Mouse (Mus musculus) WW6 (cell line): ENCODE data around the gene Prkag1.

Experiments used
- DNase-seq: peaks from one replicate; pipeline ENCODE4 v3.0.0-alpha.2; 2013; ENCODE audit warnings: low read depth, low spot score

Gene Prkag1

DNA sequence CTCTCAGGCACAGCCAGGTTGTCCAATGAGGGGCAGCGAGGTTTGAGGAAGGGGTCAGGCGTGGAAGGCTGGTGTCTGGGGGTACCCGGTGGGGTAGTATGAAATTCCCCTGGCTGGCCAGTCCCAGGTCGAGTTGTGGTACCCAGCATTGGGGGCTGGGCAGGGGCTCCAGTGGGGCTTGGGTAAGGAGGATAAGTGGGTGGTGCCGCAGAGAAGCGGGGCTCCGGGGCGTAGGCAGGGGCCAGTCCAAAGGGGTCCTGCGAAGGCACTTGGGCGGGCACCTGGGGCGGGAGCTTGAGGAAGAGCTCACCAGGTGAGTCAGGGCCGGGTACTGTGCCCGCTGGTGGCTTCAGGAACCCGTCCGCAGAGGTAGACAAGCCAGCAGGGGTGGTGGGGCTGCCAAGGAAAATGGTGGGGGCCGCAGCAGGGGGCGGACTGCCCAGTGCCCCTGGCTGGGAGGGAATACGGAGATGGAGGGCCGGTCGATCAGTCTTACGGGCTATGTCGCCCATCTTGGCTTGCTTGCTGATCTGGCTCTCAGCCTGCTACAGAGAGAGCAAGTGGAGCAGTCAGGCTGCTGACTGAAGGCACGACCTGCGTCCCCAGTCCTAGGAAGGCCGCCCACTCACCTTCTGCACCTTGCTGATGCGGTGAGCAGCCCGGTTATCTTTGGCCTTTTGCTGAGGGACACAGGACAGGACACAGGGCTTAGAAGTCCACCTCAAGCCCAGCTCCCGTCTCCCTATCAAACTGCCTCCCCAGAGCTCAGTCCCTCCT lies 22.0 kb upstream of the Prkag1 start:
- DNase-seq = no peak

DNA sequence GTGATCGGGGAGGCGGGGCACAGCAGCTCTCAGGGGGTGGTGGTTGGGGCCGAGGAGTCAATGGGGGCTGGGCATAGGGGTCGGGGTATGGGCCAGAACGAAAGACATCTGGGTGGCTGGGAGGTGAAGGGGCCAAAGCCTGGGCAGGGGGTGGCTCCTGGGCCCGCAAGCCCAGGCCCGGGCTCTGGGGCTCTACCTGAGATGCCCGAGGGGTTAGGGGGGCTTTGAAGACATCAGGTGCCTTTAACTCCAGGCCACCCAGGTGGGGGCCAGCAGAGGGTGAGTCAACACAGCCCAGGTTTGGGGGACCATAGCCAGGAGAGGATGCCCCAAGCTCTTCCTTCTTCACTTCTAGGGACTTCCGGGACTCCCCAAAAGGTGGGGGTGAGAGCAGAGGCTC lies 21.4 kb upstream of the Prkag1 start:
- no peak for DNase-seq

DNA sequence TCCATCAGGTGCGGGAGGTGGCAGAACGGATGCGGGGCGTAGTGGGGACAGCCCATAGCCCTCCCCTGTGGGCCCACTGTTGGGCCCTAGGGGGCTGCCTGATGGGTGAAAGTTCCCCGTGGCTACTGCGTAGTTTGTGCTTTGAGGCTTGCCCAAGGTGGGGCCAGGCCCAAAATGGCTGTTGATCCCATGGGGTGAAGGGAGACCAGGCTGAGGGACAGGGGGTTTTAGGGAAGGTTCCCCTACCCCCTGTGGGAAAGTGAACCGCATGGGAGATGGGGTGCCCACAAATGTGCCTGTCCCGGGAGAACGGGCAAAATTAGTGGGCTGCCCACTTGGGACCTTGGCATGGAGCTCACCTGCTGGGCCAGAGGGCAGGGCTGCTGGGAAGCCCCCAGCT lies 20.8 kb upstream of the Prkag1 start:
- no peak for DNase-seq

DNA sequence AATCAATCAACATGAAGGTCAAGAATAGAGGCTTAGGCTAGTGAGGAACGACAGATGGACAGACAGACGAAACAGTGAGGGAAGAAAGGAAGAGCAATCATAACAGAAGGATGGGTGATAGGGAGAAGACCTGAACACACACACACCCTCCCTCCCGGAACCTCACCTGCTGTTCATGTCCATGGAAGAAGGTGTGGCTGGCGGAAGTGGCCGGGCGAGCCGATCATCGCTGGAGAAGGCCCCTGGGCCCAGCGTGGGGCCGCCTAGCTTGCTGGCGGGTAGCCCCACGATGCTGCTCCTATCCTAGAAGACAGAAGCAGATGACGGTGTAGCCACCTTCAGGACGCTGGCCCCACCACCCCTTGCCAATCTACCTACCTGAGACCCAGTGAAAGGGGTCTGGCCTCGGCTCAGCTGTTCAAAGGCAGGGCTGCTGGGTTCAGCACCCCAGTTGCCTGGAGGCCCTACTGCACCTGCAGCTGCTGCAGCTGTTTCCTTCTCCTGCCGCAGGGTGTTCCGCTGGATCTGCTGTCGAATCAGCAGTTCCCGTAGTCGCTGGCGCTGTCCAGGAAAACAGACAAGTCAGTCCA lies 20.0 kb upstream of the Prkag1 start:
- DNase-seq = no peak

DNA sequence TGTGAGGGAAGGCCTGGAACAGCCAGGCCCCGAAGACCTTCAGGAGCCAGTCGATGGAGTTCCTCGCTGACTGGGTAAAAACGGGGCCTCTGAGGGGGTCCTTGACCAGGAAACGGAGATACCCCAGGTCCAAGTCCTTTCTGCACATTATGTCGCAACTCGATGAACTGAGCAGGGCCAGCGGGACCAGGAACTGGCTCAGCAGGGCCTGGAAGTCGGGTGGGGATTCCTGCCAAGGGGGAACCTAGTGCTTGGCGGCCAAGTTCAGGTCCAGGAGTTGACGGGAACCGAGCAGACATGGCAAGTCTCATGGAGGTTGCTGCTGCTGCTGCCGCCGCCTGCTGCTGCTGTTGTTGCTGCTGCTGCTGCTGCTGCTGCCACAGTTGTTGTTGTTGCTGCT lies 19.3 kb upstream of the Prkag1 start:
- DNase-seq = no peak

DNA sequence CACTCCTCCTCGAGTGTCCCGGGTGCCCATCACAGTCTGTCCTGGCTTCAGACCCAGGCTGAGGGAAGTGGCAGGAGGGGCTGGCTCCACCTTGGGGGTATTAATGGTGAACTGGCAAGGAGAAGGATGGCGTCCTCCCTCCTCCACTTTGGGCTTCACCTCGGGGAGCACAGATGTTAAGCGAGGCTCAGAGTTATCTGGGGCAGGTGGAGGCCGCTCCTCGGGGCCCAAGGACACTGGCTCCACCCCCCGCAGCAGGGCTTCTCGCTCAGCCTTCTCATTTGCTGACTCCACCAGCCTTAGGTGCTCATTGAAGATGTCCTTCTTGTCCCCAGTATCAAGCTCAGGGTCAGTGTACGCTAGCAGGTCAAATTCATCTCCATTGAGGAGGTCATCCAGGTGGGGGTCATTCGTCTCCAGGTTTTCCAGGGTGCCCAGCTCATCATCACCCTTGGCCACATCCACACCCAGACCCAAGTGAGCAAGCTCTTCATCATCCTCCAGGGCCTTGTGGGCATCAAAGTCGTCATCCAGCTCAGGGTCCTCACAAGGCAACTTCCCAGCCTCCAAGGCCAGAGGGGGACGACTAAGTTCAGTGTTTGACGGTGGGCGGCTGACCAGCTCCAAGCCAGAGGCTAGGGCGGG lies 18.8 kb upstream of the Prkag1 start:
- DNase-seq = no peak

DNA sequence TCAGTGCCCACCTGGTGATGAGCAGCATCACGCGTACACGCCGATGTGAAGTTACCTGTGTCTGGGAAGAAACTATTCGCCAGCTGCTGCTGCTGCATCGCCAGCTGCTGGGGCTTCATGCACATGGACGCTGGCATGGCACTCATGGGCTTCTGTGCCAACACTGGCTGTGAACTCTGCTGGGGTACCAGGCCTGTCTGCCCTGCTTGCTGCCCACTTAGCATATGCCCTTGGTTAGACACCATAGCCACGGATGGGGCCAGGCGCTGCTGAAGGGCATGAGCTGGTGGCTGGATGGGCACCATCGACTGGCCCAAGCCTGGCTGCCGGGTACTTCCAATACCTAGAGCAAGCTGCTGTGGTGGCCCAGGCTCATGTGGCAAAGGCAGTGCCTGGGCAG lies 17.8 kb upstream of the Prkag1 start:
- DNase-seq = no peak

DNA sequence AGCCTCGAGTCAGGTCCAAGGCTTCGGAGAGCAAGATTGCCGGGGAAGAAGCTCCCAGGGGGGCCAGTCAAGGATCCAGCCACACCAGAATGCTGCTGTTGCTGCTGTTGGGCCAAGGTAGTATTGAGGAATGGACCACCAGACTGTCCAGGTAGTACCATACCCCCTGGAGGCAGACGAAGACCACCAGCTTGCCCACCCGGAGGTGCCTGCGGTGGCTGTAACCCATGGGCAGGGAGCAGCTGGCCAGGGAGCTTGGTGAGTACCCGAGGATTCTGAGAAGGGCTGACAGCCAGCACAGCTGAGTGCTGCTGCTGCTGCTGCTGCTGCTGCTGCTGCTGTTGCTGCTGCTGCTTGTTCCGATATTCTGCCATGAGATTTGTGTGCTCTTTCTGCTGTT lies 14.8 kb upstream of the Prkag1 start:
- DNase-seq = no peak

DNA sequence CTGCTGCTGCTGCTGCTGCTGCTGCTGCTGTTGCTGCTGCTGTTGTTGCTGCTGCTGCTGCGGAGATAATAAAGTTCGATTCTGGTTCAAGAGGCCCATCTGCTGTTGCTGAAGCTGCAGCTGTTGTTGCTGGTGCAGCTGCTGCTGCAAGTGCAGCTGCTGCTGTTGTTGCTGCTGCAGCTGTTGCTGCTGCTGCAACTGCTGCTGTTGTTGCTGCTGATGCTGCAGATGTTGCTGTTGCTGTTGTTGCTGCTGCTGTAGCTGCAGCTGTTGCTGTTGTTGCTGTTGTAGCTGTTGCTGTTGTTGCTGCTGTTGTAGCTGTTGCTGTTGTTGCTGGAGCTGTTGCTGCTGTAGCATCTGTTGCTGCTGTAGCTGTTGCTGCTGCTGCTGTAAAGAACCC lies 13.8 kb upstream of the Prkag1 start:
- no peak for DNase-seq

DNA sequence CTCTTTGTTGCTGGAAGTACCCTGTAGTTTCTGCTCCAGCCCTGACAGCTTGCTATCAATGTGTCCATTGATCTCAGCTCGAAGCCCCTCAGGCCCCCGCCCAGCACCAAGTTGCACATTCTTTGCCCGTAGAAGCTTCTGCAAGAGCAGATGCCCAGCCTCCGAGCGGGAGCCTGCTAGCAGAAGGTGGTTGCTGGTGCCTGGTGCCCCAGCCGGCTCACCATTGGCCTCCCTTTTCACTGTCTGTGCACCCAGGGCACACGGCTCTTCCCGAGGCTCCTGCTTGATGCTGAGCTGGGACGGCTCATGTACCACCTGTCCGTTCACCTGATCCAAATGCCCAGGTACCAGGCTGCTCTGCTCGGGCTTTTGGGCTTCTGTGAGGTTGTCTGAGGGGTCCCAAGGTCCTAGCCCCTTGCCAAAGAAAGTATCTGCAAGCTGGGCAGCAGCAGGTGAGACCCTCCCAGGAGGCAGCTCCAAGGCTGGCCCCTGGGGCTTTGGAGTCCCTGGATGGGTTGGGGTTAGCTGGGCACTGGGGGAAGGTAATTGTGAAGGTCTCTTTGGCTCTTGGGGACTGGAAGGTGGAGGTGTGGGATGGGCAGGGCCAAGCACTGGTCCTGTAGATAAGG lies 12.4 kb upstream of the Prkag1 start:
- no peak for DNase-seq

DNA sequence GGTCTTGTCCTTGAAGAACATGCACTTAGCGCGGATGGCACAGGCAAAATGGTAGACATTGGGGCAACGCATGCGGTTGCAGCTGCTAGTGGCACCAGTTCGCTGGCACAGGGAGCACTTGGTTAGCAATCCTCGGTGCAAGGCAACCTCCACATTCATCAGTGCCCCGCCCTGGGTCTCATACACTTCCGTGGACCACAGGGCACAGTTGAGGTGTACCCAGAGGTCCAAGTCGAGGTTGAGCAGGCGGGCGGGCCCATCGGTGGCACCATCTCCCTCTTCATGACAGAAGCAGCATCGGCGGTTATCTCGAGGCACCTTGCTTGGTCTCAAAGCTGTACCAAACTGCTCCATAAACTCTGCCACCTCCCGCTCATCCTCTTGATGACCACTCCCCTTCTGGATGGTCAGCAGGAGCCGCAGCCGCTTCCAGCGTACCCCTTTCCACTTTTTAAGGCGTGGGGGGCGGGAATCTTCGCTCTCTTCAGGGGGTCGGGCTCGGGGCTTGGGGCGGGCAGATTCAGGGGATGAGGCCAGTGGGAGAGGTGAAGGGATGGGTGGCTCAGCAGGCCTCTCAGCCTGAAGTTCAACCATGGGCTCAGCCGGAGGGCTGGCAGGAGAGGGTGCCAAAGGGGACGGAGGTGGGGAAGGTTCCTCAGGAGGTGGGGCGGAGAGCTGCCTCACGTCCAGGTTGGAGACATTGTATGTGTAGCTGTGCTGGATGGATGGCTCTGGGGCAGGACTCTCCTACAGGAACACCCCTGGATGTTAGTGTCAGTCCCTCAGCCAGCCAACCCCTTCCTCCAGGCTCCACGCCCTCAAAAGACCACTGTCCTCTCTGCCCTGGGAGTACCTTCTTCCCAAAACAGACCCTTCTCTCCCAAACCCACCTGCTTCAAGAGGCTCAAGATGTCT lies 8.6 kb upstream of the Prkag1 start:
- DNase-seq = no peak

DNA sequence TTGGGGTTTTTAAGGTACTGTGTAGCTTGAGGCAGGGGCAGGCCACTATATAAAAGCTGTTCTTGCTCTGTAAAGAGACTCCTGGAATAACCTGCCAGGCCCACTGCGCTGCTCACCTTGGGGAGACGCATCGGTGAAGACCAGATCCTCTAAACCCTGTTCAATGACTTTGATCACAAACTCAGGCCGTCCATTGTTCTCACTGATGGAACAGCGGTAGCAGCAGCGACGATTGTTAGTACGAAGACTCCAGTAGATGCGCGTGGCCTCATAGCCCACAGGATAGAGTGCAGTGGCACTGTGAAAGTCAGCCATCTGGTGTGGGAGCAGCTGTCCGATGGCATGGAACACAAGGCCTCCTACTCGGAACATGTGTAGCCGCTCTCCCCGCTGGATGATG lies 7.8 kb upstream of the Prkag1 start:
- no peak for DNase-seq

DNA sequence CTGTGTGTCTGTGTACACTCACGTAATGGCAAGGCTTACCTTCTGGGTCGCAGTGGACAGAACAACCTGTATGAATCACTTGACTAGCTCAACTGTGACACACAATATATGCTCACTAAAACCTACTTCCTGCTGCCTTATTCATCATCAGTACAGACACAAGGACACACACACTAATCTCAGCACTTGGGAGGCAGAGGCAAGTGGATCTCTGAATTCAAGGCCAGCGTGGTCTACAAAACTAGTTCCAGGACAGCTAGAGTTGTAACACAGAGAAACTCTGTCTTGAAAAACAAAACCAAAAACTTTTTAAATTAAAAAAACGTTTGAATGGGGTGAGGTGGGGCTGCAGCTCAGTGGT lies 6.4 kb upstream of the Prkag1 start:
- DNase-seq = no peak

DNA sequence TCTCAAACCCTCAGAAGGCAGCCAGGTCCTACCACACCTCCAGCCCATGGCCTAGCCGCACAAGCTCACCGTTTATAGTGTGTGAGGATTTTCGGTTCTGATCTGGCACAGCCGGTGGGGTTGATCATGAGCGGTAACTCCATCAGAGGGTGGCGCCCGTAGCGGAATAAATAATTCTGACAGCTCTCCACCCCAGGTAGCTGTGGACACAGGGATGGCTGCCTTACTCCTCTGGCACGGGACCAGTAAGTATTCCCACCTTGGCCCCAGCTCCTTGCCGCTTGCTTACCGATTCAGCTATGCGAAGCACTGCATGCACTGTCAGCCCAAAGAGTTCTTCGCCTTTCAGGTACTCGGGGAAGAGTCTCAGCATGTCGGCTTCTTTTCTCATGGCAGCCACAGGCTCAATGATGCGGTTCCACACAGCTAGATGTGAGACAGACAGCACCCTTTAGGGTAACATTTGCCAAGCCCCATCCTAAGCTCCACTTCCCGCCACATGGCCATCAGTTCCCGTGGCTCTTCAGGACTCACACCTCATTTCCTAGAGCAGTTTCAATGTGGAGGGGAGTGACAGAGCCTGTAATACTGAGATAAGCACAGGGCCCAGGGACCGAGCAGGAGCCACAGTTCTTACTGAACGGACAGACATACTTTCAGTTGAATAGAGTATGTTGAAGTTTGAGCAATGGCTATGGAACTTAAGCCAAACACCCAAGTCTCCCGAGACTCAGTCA lies 5.9 kb upstream of the Prkag1 start:
- no peak for DNase-seq

DNA sequence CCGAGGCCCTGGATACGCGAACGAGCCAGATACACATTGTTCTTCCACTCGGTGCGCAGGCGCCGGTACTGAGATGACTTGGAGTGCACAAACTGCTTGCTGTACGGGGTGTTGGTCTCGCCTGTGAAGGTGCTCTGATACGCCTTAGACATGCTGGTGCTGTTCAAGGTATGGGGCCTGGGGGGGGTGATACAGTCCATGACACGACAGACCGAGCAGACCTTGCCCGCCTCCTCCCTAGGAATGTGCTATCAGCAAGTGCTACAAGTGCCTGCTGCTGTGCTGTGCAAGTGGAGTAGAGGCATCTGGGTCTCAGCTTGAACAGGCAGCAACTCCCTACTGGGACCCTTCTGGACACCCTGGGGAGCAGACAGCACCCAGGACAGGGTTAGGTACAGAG lies 4.0 kb upstream of the Prkag1 start:
- no peak for DNase-seq

DNA sequence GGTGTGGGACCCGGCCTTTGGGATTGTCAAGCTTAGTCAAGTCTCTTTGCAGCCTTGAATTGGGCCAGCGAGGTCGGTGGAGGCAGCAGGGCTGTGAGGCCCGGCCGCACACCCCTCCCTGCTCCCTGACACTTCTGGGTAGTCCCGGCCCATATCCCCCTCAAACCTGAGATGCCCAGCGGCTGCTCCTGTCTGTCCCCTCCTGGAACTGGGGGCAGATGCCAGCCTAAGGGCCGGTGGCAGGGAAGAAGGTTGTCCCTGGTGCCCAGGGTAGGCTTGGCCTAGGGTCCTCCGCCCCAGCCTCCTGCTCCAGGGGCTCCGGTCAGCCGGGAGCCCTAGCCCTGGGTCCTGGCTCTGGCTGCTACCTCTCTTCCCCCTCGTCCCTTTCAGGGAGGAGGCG lies 2.7 kb upstream of the Prkag1 start:
- no peak for DNase-seq

DNA sequence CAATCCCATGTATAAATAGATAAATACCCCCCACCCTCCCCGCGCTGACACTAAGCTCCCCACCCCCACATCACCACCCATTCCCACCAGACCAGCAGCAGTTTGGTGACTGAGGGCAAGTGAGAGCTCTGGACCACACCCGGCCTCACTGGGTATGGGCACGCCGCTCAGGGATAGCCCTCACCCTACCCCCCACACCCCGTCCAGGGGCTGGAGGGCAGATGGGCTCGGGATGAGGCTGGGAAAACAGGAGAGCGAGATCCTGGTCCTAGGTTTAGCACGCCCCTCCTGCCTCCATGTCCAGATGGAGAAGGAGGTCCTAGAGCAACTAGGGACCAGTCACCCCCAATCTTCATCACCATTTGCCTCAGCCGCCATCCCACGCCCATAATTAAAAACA lies 2.0 kb upstream of the Prkag1 start:
- no peak for DNase-seq

DNA sequence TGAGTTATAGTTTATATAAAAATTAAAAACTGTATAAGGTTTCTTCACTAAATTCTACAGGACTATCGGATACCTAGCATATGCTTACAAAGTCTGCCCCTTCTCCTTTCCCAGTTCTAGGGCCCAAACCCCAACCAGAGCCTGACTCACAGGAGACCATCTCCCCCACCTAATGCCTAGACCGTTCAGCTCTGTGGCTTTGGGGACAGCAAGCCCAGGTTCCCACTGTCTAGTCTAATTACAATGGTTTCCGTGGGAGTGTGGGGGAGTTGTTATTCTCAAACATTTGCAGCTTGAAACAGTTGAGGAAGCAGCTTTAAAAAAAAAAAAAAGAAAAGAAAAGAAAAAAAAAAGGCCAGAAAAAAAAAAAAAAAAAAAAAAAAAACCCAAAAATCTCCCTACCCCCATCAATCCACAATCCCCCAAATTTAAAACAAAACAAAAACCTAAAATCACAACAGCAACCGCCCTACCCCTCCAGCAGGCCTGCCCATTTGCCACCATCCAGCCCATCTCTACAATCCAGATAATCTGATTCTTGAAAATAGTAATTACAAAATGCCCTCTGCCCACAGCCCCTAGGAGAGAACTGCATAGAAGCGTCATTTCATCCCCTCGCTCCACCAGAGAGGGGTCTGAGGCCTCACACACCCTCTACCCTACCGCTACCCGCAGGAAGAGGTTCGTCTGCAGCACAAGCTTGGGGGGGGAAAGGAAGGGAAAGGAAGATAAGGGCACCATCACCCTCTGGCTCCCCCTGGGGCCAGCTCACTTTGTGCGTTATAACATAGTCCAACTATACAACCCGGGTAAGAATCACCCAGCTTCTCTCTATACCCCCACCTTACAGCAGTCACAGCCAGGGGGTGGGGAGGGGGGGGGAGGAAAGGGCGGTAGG lies 1.1 kb upstream of the Prkag1 start:
- no peak for DNase-seq

DNA sequence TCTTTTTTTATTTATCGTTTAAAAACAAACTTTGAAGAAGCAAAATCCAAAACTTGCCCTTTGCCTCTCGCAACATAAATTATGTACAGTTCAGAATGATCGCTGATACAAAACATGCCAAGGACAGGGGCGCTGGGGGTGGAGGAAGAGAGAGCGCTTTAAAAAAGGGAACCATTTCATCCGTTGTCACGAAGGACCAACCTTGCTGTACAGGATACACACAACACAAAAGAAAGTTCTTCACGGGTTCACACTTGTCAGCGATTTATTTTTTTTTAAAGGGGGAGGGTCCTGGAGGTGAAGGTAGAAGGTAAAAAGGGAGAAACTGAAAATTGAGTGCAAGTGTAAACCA lies 339 bp upstream of the Prkag1 start:
- no peak for DNase-seq

DNA sequence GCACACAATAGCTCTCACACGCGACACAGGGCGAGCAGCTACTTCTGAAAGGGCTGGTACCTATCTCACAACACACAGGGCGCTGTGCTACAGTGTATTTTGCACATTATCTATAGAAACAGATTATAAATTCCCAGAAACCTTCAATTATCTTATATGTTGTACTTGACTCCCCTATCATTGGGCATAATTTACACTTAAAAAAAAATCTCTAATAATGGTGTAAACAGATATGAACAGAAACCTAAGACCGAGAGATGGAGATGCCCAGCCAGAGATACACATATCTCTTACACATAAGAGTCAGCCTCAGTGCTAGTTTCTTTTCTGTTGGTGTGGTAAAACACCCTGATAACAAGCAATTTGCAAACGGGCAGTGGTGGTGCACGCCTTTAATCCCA lies 3.7 kb downstream of the Prkag1 start:
- DNase-seq = no peak
